Mouse (Mus musculus): Measurements from ENCODE around the gene Kif6. TPM values are rescaled to one million over a fixed set of nuclear protein-coding genes. Genes with fewer than 3 reads are reported as not detected.
A peak's percentile ranks its signal among the peaks of the same experiment; 100 is the strongest.

Gene Kif6
- polyA plus RNA-seq, 1 experiment from 2014 or later, result 3.3 TPM

GRCm38 (mm10) chr17:49825831-49826230, 210.9 kb downstream of the Kif6 start:
- Histone ChIP-seq H3K4me2 (ENCODE audit: low read length) (no peak overlapping the region), H3K4me3 (replicated peaks; ENCODE audit: low read length) (no peak overlapping the region), H3K9me3 (ENCODE audit: control insufficient read depth, low read length) (no peaks in the 10 kb centered on the region), H3K9ac (replicated peaks; ENCODE audit: low read depth, low read length) (no peak overlapping the region), H3K4me1 (replicated peaks; ENCODE audit: control insufficient read depth, insufficient read depth, low read length) (peaks cover 7% of the 10 kb centered on the region; the same call in 1 of the 2 replicates), H3K27me3 (replicated peaks; ENCODE audit: control insufficient read depth, insufficient read depth, low read length) (no peaks in the 10 kb centered on the region), H3K27ac (ENCODE audit: low read length) (peak overlapping the region; percentile 6; the same call in 1 of the 2 replicates), H3K36me3 (ENCODE audit: control insufficient read depth, insufficient read depth) (no peaks in the 10 kb centered on the region)
- WGBS, result 46% methylated on average over 5 of the region's 5 CpGs
- ATAC-seq, result peak; percentile 88

GRCm38 (mm10) chr17:49831745-49832144, 216.8 kb downstream of the Kif6 start:
- H3K9ac ChIP-seq (replicated peaks; ENCODE audit: low read depth, low read length), result no peak overlapping the region
- H3K4me3 ChIP-seq (replicated peaks; ENCODE audit: low read length), result no peak overlapping the region
- WGBS, result 74% methylated on average over 3 of the region's 3 CpGs
- H3K27me3 ChIP-seq (replicated peaks; ENCODE audit: control insufficient read depth, insufficient read depth, low read length), result no peaks in the 10 kb centered on the region
- no peaks in the 10 kb centered on the region for H3K4me1 ChIP-seq (replicated peaks; ENCODE audit: control insufficient read depth, insufficient read depth, low read length)
- H3K27ac ChIP-seq (ENCODE audit: low read length), result no peak overlapping the region
- H3K4me2 ChIP-seq (ENCODE audit: low read length), result no peak overlapping the region
- H3K36me3 ChIP-seq (ENCODE audit: control insufficient read depth, insufficient read depth), result no peaks in the 10 kb centered on the region
- no peaks in the 10 kb centered on the region for H3K9me3 ChIP-seq (ENCODE audit: control insufficient read depth, low read length)
- ATAC-seq, result no peak

- H3K4me3 ChIP-seq (replicated peaks; ENCODE audit: low read length), result no peak overlapping the region
- no peaks in the 10 kb centered on the region for H3K4me1 ChIP-seq (replicated peaks; ENCODE audit: control insufficient read depth, insufficient read depth, low read length)
- WGBS, result 88% methylated on average over 5 of the region's 5 CpGs
- no peak overlapping the region for H3K4me2 ChIP-seq (ENCODE audit: low read length)
- H3K9me3 ChIP-seq (ENCODE audit: control insufficient read depth, low read length), result no peaks in the 10 kb centered on the region
- no peak for ATAC-seq
- no peaks in the 10 kb centered on the region for H3K36me3 ChIP-seq (ENCODE audit: control insufficient read depth, insufficient read depth)
- no peak overlapping the region for H3K9ac ChIP-seq (replicated peaks; ENCODE audit: low read depth, low read length)
- H3K27me3 ChIP-seq (replicated peaks; ENCODE audit: control insufficient read depth, insufficient read depth, low read length), result no peaks in the 10 kb centered on the region
- no peak overlapping the region for H3K27ac ChIP-seq (ENCODE audit: low read length)
Observed at GRCm38 (mm10) chr17:49834044-49834545, 219.2 kb downstream of the Kif6 start.

GRCm38 (mm10) chr17:49837417-49837816, 222.5 kb downstream of the Kif6 start:
- Histone ChIP-seq H3K9me3 (ENCODE audit: control insufficient read depth, low read length) (no peaks in the 10 kb centered on the region), H3K27ac (ENCODE audit: low read length) (no peak overlapping the region), H3K9ac (replicated peaks; ENCODE audit: low read depth, low read length) (no peak overlapping the region), H3K4me2 (ENCODE audit: low read length) (no peak overlapping the region), H3K4me3 (replicated peaks; ENCODE audit: low read length) (no peak overlapping the region), H3K27me3 (replicated peaks; ENCODE audit: control insufficient read depth, insufficient read depth, low read length) (no peaks in the 10 kb centered on the region), H3K36me3 (ENCODE audit: control insufficient read depth, insufficient read depth) (no peaks in the 10 kb centered on the region), H3K4me1 (replicated peaks; ENCODE audit: control insufficient read depth, insufficient read depth, low read length) (no peaks in the 10 kb centered on the region)
- WGBS, result 67% methylated on average over 5 of the region's 5 CpGs
- ATAC-seq, result no peak

GRCm38 (mm10) chr17:49839243-49839642, 224.3 kb downstream of the Kif6 start:
- Histone ChIP-seq H3K27ac (ENCODE audit: low read length) (no peak overlapping the region), H3K4me1 (replicated peaks; ENCODE audit: control insufficient read depth, insufficient read depth, low read length) (no peaks in the 10 kb centered on the region), H3K9ac (replicated peaks; ENCODE audit: low read depth, low read length) (no peak overlapping the region), H3K27me3 (replicated peaks; ENCODE audit: control insufficient read depth, insufficient read depth, low read length) (no peaks in the 10 kb centered on the region), H3K4me3 (replicated peaks; ENCODE audit: low read length) (no peak overlapping the region), H3K9me3 (ENCODE audit: control insufficient read depth, low read length) (no peaks in the 10 kb centered on the region), H3K36me3 (ENCODE audit: control insufficient read depth, insufficient read depth) (no peaks in the 10 kb centered on the region), H3K4me2 (ENCODE audit: low read length) (no peak overlapping the region)
- WGBS, result 77% methylated on average over 3 of the region's 3 CpGs
- no peak for ATAC-seq

GRCm38 (mm10) chr17:49851210-49851609, 236.3 kb downstream of the Kif6 start:
- Histone ChIP-seq H3K9ac (replicated peaks; ENCODE audit: low read depth, low read length) (no peak overlapping the region), H3K4me2 (ENCODE audit: low read length) (no peak overlapping the region), H3K27ac (ENCODE audit: low read length) (no peak overlapping the region), H3K27me3 (replicated peaks; ENCODE audit: control insufficient read depth, insufficient read depth, low read length) (no peaks in the 10 kb centered on the region), H3K36me3 (ENCODE audit: control insufficient read depth, insufficient read depth) (no peaks in the 10 kb centered on the region), H3K4me1 (replicated peaks; ENCODE audit: control insufficient read depth, insufficient read depth, low read length) (0 out of 2 replicates have a peak, but pooled peaks cover 2% of the 10 kb centered on the region), H3K9me3 (ENCODE audit: control insufficient read depth, low read length) (no peaks in the 10 kb centered on the region), H3K4me3 (replicated peaks; ENCODE audit: low read length) (no peak overlapping the region)
- 97% methylated on average over 3 of the region's 3 CpGs for WGBS
- no peak for ATAC-seq

DNA sequence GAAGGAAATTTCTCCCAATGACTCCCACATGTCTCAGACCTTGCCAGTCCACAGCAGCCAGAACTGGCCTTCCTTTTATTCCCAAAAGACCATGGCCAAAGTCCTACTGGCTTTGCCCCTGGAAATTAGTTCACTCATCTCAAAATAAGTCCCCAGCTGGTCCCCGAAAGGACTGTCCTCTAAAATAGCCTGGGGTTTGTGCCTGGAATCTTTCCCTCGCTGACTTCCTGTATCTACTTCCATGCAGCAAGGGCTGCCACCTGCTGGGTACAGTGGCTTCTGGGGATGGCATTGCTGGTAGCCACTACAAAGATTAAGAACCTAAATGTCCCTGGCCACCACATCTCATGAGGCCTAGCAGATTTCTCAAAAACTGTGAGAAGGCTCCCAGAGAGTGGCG, 237.2 kb downstream of the Kif6 start:
- Histone ChIP-seq H3K9me3 (ENCODE audit: control insufficient read depth, low read length) (no peaks in the 10 kb centered on the region), H3K4me2 (ENCODE audit: low read length) (no peak overlapping the region), H3K9ac (replicated peaks; ENCODE audit: low read depth, low read length) (no peak overlapping the region), H3K27me3 (replicated peaks; ENCODE audit: control insufficient read depth, insufficient read depth, low read length) (no peaks in the 10 kb centered on the region), H3K4me1 (replicated peaks; ENCODE audit: control insufficient read depth, insufficient read depth, low read length) (0 out of 2 replicates have a peak, but pooled peaks cover 2% of the 10 kb centered on the region), H3K4me3 (replicated peaks; ENCODE audit: low read length) (no peak overlapping the region), H3K27ac (ENCODE audit: low read length) (no peak overlapping the region), H3K36me3 (ENCODE audit: control insufficient read depth, insufficient read depth) (no peaks in the 10 kb centered on the region)
- no peak for ATAC-seq
- WGBS, result 85% methylated on average over 3 of the region's 3 CpGs

DNA sequence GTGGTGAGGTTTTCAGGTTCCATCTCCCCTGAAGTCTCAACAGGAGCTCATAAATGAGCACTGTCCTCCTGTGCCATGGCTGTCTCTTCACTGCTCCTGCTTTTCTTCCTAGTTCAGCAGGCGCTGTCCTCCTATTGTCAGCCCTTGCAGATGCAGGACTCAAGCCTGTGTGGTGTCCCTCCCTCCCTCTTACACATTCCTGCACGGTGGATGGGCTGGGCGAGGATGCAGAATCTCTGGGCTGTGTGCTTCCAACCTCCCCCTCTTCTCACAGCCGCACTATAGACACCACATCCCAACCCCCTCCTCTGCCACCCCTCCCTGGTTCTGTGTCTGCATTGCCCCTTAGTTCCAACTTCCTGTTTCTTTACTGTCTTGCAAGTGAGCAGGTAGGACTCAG, 240.8 kb downstream of the Kif6 start:
- Histone ChIP-seq H3K9ac (replicated peaks; ENCODE audit: low read depth, low read length) (no peak overlapping the region), H3K27ac (ENCODE audit: low read length) (no peak overlapping the region), H3K4me2 (ENCODE audit: low read length) (no peak overlapping the region), H3K9me3 (ENCODE audit: control insufficient read depth, low read length) (no peaks in the 10 kb centered on the region), H3K4me3 (replicated peaks; ENCODE audit: low read length) (no peak overlapping the region), H3K27me3 (replicated peaks; ENCODE audit: control insufficient read depth, insufficient read depth, low read length) (no peaks in the 10 kb centered on the region), H3K4me1 (replicated peaks; ENCODE audit: control insufficient read depth, insufficient read depth, low read length) (0 out of 2 replicates have a peak, but pooled peaks cover 2% of the 10 kb centered on the region), H3K36me3 (ENCODE audit: control insufficient read depth, insufficient read depth) (no peaks in the 10 kb centered on the region)
- ATAC-seq, result no peak
- WGBS, result 34% methylated on average over 4 of the region's 4 CpGs

DNA sequence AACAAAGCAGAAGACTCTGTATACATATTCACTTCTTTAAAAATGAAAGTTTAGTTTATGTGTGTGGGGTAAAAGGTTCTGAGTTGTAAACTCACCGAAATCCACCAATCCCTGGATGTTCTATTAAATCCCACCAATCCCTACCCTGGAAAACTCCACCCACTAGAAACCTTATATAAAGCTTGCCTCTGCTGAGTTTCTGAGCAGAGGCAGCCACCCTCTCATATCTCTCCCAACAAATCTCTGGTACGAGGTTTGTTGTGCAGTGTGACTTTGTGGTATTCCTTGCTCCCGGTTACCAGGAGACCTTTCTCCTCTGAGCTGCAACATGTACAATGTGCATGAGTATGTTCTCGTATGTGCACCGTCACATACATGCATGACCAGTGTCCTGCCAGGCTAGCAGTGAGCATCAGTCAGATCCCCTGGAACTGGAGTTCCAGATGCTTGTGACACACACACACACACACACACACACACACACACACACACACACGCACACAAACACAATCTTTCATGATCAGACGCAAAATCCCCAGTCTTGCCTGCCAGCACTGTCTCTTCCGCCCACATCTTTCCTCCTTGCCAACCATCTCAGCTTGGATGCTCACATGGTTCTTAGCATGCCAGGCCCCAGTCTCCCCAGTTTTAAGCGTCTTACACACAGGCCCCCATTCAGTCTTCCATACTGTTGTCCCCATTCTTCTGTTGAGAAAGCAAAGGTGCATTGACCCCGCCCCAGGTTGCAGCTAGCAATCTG, 245.3 kb downstream of the Kif6 start:
- H3K4me2 ChIP-seq (ENCODE audit: low read length), result no peak overlapping the region

More for the DNA sequence above, 245.3 kb downstream of the Kif6 start:
- H3K27me3 ChIP-seq (replicated peaks; ENCODE audit: control insufficient read depth, insufficient read depth, low read length), result no peaks in the 10 kb centered on the region
- peaks cover 17% of the 10 kb centered on the region for H3K4me1 ChIP-seq (replicated peaks; ENCODE audit: control insufficient read depth, insufficient read depth, low read length)
- H3K36me3 ChIP-seq (ENCODE audit: control insufficient read depth, insufficient read depth), result no peaks in the 10 kb centered on the region
- no peak overlapping the region for H3K4me3 ChIP-seq (replicated peaks; ENCODE audit: low read length)
- H3K27ac ChIP-seq (ENCODE audit: low read length), result no peak overlapping the region
- no peaks in the 10 kb centered on the region for H3K9me3 ChIP-seq (ENCODE audit: control insufficient read depth, low read length)
- 90% methylated on average over 10 of the region's 10 CpGs for WGBS
- H3K9ac ChIP-seq (replicated peaks; ENCODE audit: low read depth, low read length), result no peak overlapping the region
- no peak for ATAC-seq
